Mouse (Mus musculus): ENCODE results near the gene Rhox12. TPM values are rescaled to one million over a fixed set of nuclear protein-coding genes. Genes with fewer than 3 reads are reported as not detected.

Rhox12 gene
- polyA plus RNA-seq (2012) = not detected in 2 replicates

DNA sequence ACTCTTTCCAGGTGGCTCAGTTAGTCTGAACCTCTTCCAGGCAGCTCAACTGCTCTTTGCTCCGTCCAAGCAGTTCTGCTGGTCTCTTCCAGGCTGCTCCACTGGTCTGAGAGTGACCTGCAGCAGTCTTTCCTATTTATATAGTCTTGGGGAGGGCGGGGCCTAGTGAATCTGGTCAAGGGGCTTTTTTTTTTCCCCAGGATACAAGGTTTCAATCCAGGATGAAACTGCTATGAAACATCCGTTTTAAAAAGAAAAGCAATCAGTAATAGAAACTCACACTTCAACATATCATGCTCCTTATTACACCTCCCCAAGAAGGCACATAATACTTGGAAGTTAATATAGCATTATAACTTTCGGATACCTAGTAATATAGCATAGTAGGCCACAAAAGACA is at the start of gene Rhox12:
Gene Rhox12 (minus strand): TSS at position 101 of the 400 bp plus-strand sequence.
- no peak for TF ChIP-seq GATA1 (IDR thresholded peaks at IDR 0.05; ENCODE audit: low read length)

GRCm38 (mm10) chrX:38159097-38159496 is 48.4 kb upstream of the Rhox12 start:
- no peak for TF ChIP-seq GATA1 (IDR thresholded peaks at IDR 0.05; ENCODE audit: low read length)

DNA sequence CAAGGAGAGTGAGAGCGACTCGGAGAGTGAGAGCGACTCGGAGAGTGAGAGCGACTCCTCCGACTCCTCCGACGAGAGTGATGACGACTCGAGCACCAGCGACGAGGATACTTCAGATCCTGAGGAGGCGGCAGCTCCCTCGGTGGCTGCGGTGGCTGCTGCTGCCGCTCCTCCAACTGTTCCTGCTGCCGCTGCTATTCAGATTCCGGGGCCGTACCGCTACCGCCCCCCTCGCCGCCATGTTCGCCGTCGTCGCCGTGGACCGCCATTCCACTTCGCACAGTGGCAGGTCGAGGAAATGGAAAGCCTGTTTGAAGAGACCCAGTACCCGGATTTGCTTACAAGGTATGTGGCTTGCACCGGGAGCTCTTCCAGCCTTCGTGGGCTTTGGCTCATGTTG is 10.8 kb upstream of the Rhox12 start:
- TF ChIP-seq GATA1 (IDR thresholded peaks at IDR 0.05; ENCODE audit: low read length) = no peak

DNA sequence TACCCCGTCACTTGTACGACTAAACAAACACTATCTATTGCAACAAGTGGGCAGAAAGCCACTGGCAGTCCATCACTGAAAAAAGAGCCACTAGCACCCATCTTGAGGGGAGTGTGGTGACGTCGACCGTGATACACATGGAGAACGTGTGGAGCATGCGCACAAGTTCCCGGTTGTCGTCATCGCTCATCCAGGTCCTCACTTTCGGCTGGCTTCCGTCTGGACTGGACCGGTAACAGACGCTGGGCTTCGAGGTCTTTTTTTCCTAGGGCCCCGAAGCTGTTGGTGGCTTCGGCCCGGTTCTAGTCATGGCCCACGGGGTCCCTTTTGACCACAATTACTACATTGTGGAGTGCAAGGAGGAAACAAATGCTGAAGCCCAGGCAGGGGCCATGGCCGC is 10.3 kb upstream of the Rhox12 start, which contains the start of gene Rhox13:
Gene Rhox13 (plus strand): TSS at position 238 of the 400 bp plus-strand sequence.
- no peak for TF ChIP-seq GATA1 (IDR thresholded peaks at IDR 0.05; ENCODE audit: low read length)

- no peak for TF ChIP-seq GATA1 (IDR thresholded peaks at IDR 0.05; ENCODE audit: low read length)
Measured at GRCm38 (mm10) chrX:38085041-38085440, 25.7 kb downstream of the Rhox12 start, which contains the start of gene Rhox11. Gene Rhox11 (minus strand): TSS chrX:38085141.

DNA sequence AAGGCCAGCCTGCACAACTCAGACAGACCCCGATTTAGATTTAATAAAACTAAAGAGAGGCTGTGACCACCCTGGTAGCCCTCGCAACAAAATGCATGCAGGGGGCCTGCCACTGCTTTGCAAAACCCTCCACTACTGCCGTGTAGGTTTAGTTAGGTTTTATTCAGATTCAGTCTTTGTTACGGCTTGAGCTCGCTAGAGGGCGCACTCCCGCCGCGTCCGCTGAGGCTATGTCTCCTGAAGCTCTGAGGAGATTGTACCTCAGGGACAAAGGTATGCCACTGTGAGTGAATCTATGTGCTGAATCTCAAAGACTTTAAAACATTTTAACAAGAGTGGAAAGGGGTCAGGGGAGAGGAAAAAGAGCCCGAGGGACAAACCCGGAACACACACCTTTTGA is 26.5 kb downstream of the Rhox12 start:
- TF ChIP-seq GATA1 (IDR thresholded peaks at IDR 0.05; ENCODE audit: low read length) = no peak

- no peak for TF ChIP-seq GATA1 (IDR thresholded peaks at IDR 0.05; ENCODE audit: low read length)
Measured at GRCm38 (mm10) chrX:38066175-38066574, 44.5 kb downstream of the Rhox12 start, which contains the start of gene Rhox10. Gene Rhox10 (plus strand): TSS chrX:38066475.

DNA sequence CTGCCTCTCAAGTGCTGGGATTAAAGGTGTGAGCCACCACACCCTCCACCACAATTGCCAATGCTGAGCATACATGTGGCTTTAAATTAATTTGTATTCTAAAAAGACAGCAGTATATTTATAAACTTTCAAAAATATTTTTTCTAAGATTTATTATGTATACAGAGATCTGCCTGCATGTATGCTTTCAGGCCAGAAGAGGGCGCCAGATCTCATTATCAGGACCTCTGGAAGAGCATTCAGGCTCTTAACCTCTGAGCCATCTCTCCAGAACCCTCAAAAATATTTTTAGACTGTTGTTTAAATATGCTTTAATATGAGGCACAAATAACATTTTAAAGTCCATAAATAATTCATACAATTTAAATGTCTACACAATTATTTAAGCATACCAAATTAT is 49.2 kb downstream of the Rhox12 start:
- TF ChIP-seq GATA1 (IDR thresholded peaks at IDR 0.05; ENCODE audit: low read length) = no peak

Other genes with a start within 250 kb of the Rhox12 start
- gene Rhox8, start 232.0 kb downstream of the Rhox12 start, polyA plus RNA-seq (2012) = not detected in 2 replicates
- not detected in 2 replicates for gene Rhox7b, start 213.7 kb downstream of the Rhox12 start, polyA plus RNA-seq (2012)
- not detected in 2 replicates for gene Rhox9, start 209.1 kb downstream of the Rhox12 start, polyA plus RNA-seq (2012)
- not detected in 2 replicates for gene Btg1-ps1, start 92.1 kb downstream of the Rhox12 start, polyA plus RNA-seq (2012)
- gene Btg1-ps2, start 67.8 kb downstream of the Rhox12 start, polyA plus RNA-seq (2012) = not detected in 2 replicates
- gene Rhox10, start 44.4 kb downstream of the Rhox12 start, polyA plus RNA-seq (2012) = not detected in 2 replicates
- gene Rhox11, start 25.8 kb downstream of the Rhox12 start, polyA plus RNA-seq (2012) = not detected in 2 replicates
- gene Rhox13, start 10.3 kb upstream of the Rhox12 start, polyA plus RNA-seq (2012) = not detected in 2 replicates
- gene Zbtb33, start 78.9 kb upstream of the Rhox12 start, polyA plus RNA-seq (2012) = 1.7 and 2.4 TPM in 2 replicates
- not detected in 2 replicates for gene Tmem255a, start 141.5 kb upstream of the Rhox12 start, polyA plus RNA-seq (2012)
- gene Atp1b4, start 205.3 kb upstream of the Rhox12 start, polyA plus RNA-seq (2012) = not detected in 2 replicates